Mouse (Mus musculus): ENCODE results near the gene Faim2.

DNA sequence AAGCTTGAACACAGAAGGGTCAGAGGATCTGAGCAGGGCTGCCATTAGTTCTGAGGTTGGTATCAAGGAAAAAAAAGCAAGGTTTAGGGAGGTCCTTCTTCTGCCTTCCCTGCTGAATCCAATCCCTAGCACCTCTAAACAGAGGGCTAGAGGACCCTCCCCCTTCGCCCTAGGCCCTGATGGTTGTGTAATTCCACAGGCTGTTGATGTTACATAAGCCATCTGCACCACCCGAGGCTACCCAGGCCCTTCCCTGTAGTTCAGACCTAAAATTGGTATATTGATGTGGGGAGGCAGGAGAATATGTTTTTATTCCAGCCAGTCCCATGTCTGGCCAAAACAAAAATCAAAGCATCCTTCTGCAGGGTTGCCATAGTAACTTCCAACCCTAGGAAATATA is 1.3 kb downstream of the Faim2 start:
- TF ChIP-seq CTCF (IDR thresholded peaks at IDR 0.05; ENCODE audit: extremely low read depth, insufficient read depth, low read length) (no peak), POLR2A (IDR thresholded peaks at IDR 0.05; ENCODE audit: extremely low read depth, insufficient read depth, low read length) (no peak; the same call in 1 of the 2 replicates)
